Mouse (Mus musculus) midbrain, embryonic 14.5 days (tissue): ENCODE data around the gene Klk13. TPM values are rescaled to one million over a fixed set of nuclear protein-coding genes. Genes with fewer than 3 reads are reported as not detected.
"Not testable (repeated sequence)": the region's sequence is repeated elsewhere in the genome, so short reads cannot be mapped to it uniquely, and the experiment has no call there.

Experiments used
- ATAC-seq: fragments of 200-750 bp; cut with Nextera tagmentation; 2 replicates; pipeline ENCODE4 v1.8.0; 2017; ENCODE audit warnings: moderate number of reproducible peaks, moderate library complexity; ENCODE audit not compliant: low FRiP score, low TSS enrichment
- DNase-seq: peaks from one replicate; pipeline ENCODE4 v3.0.0-alpha.2; 2015
- H3K27ac ChIP-seq: fragments of 300-500 bp; sonication (generic); replicated peaks from 2 replicates; pipeline ENCODE4 v1.5.1; 2014; ENCODE audit warnings: mild to moderate bottlenecking, low read depth, low read length, moderate library complexity
- H3K27me3 ChIP-seq: fragments of 300-500 bp; sonication (generic); 2 replicates; pipeline ENCODE4 v1.6.1; 2014; ENCODE audit warnings: low read length, control low read depth, mixed read lengths; ENCODE audit not compliant: control insufficient read depth, insufficient read depth
- H3K36me3 ChIP-seq: fragments of 300-500 bp; sonication (generic); 2 replicates; pipeline ENCODE4 v1.6.1; 2014; ENCODE audit warnings: low read length, control low read depth; ENCODE audit not compliant: control insufficient read depth, insufficient read depth
- H3K4me1 ChIP-seq: fragments of 300-500 bp; sonication (generic); 2 replicates; pipeline ENCODE4 v1.6.1; 2014; ENCODE audit warnings: mild to moderate bottlenecking, antibody characterized with exemption, low read length, control low read depth; ENCODE audit not compliant: control insufficient read depth, insufficient read depth
- H3K4me2 ChIP-seq: fragments of 300-500 bp; sonication (generic); 2 replicates; pipeline ENCODE4 v1.6.1; 2014; ENCODE audit warnings: mild to moderate bottlenecking, low read length, moderate library complexity
- H3K4me3 ChIP-seq: fragments of 300-500 bp; sonication (generic); replicated peaks from 2 replicates; pipeline ENCODE4 v1.5.1; 2014; ENCODE audit warnings: low read depth, low read length
- H3K9ac ChIP-seq: fragments of 300-500 bp; sonication (generic); replicated peaks from 2 replicates; pipeline ENCODE4 v1.6.1; 2014; ENCODE audit warnings: mild to moderate bottlenecking, low read length, moderate library complexity
- H3K9me3 ChIP-seq: fragments of 300-500 bp; sonication (generic); 2 replicates; pipeline ENCODE4 v1.6.1; 2016; ENCODE audit warnings: low read length, control low read depth, mixed read lengths; ENCODE audit not compliant: control insufficient read depth
- WGBS: fragments of 180-500 bp; shearing (Covaris S2); extraction: QIAGEN DNeasy Blood & Tissue Kit; methylation state at CpG from one replicate; pipeline ENCODE4 v1.1.7; 2014; 5-methylcytosine and 5-hydroxymethylcytosine counted together
- polyA plus RNA-seq: library from polyadenylated mRNA; unstranded; fragments of >200 nt; fragmentation: Nextera tagmentation; extraction: Ambion mirVana; gene quantifications from 2 replicates; pipeline ENCODE4 v1.2.1, GENCODE M21; 2014

Klk13 gene
- not detected in 2 replicates for polyA plus RNA-seq

DNA sequence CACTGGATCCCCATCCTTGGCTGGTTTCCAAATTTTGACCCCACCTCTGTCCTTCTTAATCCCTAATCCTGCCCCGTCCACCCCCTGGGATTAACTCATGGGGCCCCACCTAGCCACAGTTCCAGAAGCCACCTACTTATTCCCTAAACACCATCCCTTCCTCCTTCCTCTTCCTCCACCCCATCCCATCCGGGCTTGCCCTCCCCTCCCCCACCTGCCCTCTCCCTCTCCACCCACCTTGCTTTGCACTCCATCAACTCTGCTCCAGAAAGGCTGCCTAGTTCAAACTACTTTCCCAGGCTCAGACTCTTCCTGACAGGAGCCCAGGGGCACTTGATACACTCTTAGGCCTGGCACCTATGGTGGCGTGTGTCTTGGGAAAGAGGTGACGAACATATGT is at the start of gene Klk13:
Gene Klk13 (plus strand): TSS at position 301 of the 400 bp plus-strand sequence.
- H3K27me3 ChIP-seq: no peaks in the 10 kb centered on the region

DNA sequence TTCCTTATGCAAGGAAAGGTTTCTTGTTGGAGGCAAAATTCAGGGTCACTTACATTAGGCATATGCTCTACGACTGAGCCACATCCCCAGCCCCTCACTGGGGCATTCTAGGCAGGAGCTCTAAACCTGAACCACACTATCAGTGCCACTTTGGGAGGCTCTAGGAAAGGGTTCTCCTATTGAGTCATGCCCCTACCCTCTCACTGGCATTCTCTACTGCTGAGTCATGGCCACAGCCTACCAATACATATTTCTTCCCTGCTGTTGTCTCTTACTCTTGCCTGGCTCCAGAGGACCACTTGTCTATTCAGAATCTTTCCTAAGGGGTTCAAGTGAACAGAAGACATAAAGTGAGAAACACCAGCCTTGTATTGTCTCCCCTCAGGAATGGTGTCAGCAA is 49.6 kb upstream of the Klk13 start:
- Histone ChIP-seq H3K27ac (no peak overlapping the region), H3K36me3 (no peaks in the 10 kb centered on the region), H3K9me3 (no peaks in the 10 kb centered on the region), H3K4me3 (no peak overlapping the region), H3K4me2 (no peak overlapping the region), H3K4me1 (no peaks in the 10 kb centered on the region), H3K27me3 (no peaks in the 10 kb centered on the region), H3K9ac (no peak overlapping the region)
- ATAC-seq (no peak), DNase-seq (no peak)
- WGBS: 93% methylated on average over 1 of the region's 1 CpGs

More for the DNA sequence above, at the start of gene Klk13:
- Histone ChIP-seq H3K27ac (no peak within 1 kb of the TSS), H3K9me3 (no peaks in the 10 kb centered on the region), H3K9ac (no peak within 1 kb of the TSS), H3K36me3 (no peaks in the 10 kb centered on the region), H3K4me1 (no peaks in the 10 kb centered on the region), H3K4me3 (no peak within 1 kb of the TSS), H3K4me2 (no peak within 1 kb of the TSS)
- no peak for DNase-seq
- WGBS: 57% methylated on average over 4 of the region's 4 CpGs
- no peak for ATAC-seq

DNA sequence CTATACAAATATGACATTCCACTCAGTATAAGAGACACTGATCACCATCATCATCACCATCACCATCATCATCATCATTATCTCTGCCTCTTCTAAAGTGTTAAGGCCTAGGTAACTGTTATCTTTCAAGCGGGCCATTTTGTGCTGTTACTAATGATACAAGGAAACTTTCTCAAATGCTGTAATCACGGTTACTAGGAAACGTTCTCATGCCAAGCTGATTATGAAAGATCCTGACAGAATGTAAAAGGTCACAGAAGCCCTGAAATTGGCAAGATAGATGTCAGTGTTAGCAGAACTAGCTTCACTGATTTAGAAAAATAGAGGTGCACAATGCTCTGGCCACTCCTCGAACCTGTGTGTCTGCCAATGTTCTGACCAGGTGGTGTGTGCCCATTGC is 45.1 kb upstream of the Klk13 start:
- not testable (repeated sequence) for H3K4me2 ChIP-seq, H3K36me3 ChIP-seq, H3K4me3 ChIP-seq, H3K27ac ChIP-seq, DNase-seq, H3K9ac ChIP-seq, H3K4me1 ChIP-seq, ATAC-seq, H3K27me3 ChIP-seq, H3K9me3 ChIP-seq
- 92% methylated on average over 4 of the region's 4 CpGs for WGBS

DNA sequence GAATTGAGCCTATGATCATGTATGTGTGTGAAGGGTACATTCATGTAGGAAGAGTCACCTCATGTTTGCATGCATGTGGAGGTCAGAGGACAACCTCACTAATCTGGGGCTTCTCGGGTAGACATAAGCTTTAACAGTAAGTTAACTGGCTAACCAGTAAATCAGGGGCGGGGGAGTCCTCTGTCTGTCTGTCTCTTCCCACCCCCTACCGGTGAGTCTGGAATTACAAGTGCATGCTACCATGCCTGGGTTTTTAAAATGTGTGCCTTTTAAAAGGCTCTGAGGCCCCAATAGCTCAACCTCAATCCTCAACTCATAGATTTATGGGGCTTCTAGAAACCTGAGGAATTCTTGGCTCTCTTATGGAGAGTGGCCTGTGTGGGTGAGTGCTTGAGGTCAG is 43.8 kb upstream of the Klk13 start:
- no peaks in the 10 kb centered on the region for H3K9me3 ChIP-seq
- ATAC-seq: no peak
- peaks cover 8% of the 10 kb centered on the region for H3K4me1 ChIP-seq
- no peaks in the 10 kb centered on the region for H3K36me3 ChIP-seq
- H3K27ac ChIP-seq: no peak overlapping the region
- no peak overlapping the region for H3K4me2 ChIP-seq
- 20% methylated on average over 3 of the region's 3 CpGs for WGBS
- peak; percentile 13 for DNase-seq
- no peak overlapping the region for H3K4me3 ChIP-seq
- no peak overlapping the region for H3K9ac ChIP-seq
- H3K27me3 ChIP-seq: no peaks in the 10 kb centered on the region

DNA sequence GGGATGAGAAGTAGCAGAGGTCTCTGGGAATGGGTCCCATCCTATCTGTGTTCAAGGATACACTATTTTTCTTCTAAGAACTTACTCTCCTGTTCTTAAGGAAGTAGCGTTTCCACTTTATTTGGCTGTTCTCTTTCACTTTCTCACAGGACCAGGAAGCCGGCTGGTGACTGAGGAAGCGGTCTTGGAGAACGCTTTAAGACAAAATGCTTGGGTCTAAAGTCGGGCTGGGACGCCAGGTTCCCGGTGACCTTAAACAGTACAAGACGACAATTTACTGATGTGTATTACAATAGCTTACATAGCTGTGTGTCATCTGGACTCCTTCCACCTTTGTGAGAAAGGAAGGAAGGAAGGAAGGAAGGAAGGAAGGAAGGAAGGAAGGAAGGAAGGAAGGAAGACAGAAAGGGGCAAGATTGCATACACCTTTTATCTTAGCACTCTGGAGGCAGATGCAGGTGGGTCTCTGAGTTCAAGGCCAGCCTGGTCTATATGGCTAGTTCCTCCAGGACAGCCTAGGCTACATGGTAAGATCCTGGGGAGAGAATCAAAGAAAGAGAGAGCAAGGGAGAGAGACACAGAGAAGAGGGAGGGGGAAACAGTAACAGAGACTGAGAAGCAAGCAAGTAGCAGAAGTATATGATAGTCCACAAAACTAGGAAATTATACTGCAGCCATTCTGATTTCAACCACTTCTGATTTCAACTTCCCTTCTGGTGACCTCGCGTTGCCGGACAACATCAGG is 41.1 kb upstream of the Klk13 start:
- H3K9ac ChIP-seq: peak overlapping the region; percentile 66; the same call in 1 of the 2 replicates
- no peak for DNase-seq
- H3K27me3 ChIP-seq: no peaks in the 10 kb centered on the region
- H3K4me2 ChIP-seq: peak overlapping the region; percentile 87
- peaks cover 17% of the 10 kb centered on the region for H3K36me3 ChIP-seq
- H3K27ac ChIP-seq: no peak overlapping the region
- 68% methylated on average over 11 of the region's 11 CpGs for WGBS
- H3K4me3 ChIP-seq: peak overlapping the region; percentile 59
- ATAC-seq: peak; percentile 21; the same call in 1 of the 2 replicates
- H3K4me1 ChIP-seq: peaks cover 8% of the 10 kb centered on the region
- no peaks in the 10 kb centered on the region for H3K9me3 ChIP-seq

DNA sequence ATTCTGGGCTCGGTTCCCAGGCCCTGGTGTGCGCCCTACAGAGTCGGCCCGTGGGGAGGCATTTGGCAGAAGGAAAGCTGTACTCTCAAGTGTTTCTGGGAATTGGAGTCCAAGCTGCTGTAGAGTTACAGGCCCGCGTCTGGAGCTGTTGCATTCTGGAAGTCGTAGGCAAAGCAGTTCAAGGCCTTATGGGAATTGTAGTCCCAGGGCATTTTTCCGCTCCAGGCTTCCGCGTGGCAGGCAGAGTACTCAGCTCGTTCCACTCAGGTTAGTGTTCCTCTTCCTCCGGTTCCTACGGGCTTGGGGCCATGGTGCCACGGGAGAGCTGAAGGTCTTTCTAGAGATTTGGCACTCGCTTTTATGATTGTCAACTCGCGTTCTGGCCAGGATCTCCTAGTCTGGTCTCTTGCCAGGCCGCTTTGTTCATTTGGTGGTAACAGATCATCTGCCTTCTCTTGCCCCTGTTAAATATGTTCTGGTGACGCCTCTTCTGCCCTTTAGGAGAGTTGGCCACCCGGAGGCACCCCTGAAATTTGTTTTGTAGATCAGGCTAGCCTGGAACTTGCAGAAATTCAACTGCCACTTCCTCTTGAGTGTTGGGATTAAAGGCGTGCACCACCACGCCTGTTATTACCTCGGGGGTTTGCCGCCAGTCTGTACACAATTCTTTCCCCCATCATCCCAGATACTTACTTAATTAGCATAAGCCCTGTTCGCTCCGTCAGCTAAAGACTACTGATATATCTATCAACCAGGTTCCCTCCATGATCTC is 40.4 kb upstream of the Klk13 start, which contains the start of gene Ctu1:
Gene Ctu1 (plus strand): TSS at position 208 of the 772 bp plus-strand sequence.
- H3K27ac ChIP-seq: peak within 1 kb of the TSS; percentile 17; the same call in 1 of the 2 replicates

DNA sequence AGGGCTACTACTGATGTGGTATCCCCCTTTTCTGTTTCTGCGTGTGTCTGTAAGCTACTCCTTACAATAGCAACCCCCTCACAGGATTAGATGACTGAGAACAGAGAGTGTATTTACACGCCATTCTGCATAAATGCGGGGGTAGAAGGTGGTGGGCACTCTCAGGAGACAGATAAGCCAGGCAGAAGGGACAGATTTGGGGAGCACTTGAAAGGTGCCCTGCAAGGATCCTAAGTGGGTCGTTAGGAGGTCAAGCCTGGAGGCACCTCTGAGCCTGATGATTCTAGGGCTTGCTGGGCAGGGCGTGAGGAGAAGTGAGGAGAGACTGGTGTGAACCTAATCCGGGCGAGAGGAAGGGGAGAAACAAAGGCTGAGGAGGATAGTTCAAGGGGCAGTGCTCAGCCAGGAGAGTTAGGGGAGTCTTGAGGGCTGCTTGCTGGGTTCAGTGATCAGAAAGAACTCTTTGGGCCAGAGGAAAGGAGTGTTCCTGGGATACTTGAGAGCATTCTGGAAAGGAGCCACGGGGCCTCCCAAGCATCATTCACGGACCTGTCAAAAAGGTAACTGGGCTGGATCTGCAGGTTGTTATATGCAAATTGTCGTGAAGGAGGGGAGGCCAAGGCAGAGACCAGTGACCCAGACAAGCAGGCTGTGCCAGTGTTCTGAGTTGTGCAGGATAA is 39.6 kb upstream of the Klk13 start:
- 14% methylated on average over 10 of the region's 10 CpGs for whole genome bisulfite sequencing
- peak overlapping the region; percentile 87 for H3K4me2 ChIP-seq
- no peaks in the 10 kb centered on the region for H3K9me3 ChIP-seq
- DNase-seq (no peak), ATAC-seq (no peak)
- peaks cover 8% of the 10 kb centered on the region for H3K4me1 ChIP-seq
- peaks cover 32% of the 10 kb centered on the region for H3K36me3 ChIP-seq
- H3K27me3 ChIP-seq: no peaks in the 10 kb centered on the region
- peak overlapping the region; percentile 59 for H3K4me3 ChIP-seq
- H3K9ac ChIP-seq: peak overlapping the region; percentile 66
- peak overlapping the region; percentile 17; the same call in 1 of the 2 replicates for H3K27ac ChIP-seq

More for the DNA sequence above, 40.4 kb upstream of the Klk13 start, which contains the start of gene Ctu1:
- Histone ChIP-seq H3K9ac (peak within 1 kb of the TSS; percentile 66), H3K4me1 (peaks cover 8% of the 10 kb centered on the region), H3K4me2 (peak within 1 kb of the TSS; percentile 87), H3K36me3 (peaks cover 24% of the 10 kb centered on the region), H3K27me3 (no peaks in the 10 kb centered on the region), H3K9me3 (no peaks in the 10 kb centered on the region), H3K4me3 (peak within 1 kb of the TSS; percentile 59)
- DNase-seq (peak; percentile 96), ATAC-seq (peak; percentile 90)
- under 1% methylated on average over 26 of the region's 26 CpGs for WGBS

DNA sequence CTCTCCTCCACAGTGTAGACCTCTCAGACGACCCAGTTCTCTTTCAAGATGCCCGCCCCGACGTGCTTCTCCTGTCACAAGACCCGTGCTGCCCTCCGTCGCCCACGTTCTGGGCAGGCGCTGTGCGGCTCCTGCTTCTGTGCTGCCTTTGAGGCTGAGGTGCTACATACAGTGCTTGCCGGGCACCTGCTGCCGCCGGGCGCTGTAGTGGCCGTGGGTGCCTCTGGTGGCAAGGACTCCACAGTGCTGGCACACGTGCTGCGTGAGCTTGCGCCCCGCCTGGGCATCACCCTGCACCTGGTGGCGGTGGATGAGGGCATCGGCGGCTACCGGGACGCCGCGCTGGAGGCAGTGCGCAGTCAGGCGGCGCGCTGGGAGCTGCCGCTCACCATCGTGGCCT is 37.3 kb upstream of the Klk13 start:
- Histone ChIP-seq H3K4me1 (peaks cover 8% of the 10 kb centered on the region), H3K27me3 (no peaks in the 10 kb centered on the region), H3K36me3 (peaks cover 39% of the 10 kb centered on the region), H3K4me3 (no peak overlapping the region), H3K9me3 (no peaks in the 10 kb centered on the region), H3K9ac (no peak overlapping the region), H3K27ac (no peak overlapping the region), H3K4me2 (no peak overlapping the region)
- 95% methylated on average over 32 of the region's 32 CpGs for WGBS
- ATAC-seq: no peak
- no peak for DNase-seq
